Mouse (Mus musculus): ENCODE results near the gene Fam13a.

DNA sequence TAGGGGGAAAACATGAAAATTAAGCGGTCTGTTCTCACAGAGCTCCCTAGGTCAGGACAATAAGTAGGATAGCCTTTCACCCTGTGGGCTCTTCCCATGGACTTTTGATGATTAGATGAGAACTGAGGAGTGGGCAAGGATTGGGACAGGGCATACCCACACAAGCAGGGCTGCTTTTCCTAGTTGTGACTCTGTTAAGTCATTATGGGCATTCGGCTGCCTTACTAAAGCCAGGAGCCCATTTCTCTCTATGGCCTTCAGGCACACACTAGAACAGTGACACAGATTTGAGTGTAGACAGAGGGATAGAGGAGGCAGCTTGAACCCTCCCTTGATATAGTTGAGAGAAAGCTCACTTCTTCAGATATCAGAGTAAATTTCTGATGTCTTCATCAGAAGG is 60.3 kb downstream of the Fam13a start:
- TF ChIP-seq CTCF (IDR thresholded peaks at IDR 0.05; ENCODE audit: low read depth, low read length) (no peak), POLR2AphosphoS5 (IDR thresholded peaks at IDR 0.05; ENCODE audit: insufficient replicate concordance, low read depth, low read length) (no peak), GATA1 (IDR thresholded peaks at IDR 0.05; ENCODE audit: borderline replicate concordance, low read length) (no peak), TAL1 (conservative IDR thresholded peaks at IDR 0.05; ENCODE audit: low read depth, low read length) (no peak)
